Mouse (Mus musculus): ENCODE results near the gene Zfp970. TPM values are rescaled to one million over a fixed set of nuclear protein-coding genes. Genes with fewer than 3 reads are reported as not detected.
"Not testable (repeated sequence)": the region's sequence is repeated elsewhere in the genome, so short reads cannot be mapped to it uniquely, and the experiment has no call there.

Gene Zfp970
- polyA plus RNA-seq (2016; fragmentation: Nextera tagmentation; extraction: Ambion mirVana): 6.3 and 8.6 TPM in 2 replicates

DNA sequence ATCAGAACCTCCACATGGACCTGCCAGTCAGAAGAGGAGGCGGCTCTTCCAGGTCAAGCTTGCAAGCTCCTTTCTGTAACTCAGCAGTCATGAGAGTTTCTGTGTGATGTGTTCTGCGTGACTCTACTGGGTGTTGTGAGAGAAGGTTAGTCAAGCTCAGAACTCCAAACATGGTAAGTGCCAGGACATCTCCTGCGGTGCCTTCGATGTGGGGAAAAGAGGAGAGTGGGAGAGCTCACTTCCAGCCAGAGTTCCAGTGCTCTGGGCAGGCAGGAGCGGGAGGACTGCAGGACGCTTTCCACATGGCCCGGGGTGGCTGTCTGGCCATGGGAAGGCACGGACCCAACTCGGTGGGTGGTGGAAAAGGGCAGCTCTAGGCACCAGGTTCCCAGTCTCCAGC is at the start of gene Zfp970:
Gene Zfp970 (plus strand): TSS at position 58 of the 400 bp plus-strand sequence.
- H3K27me3 ChIP-seq (ENCODE audit: insufficient read depth, poor library complexity, severe bottlenecking); H3K9me3 ChIP-seq; H3K36me3 ChIP-seq; H3K4me1 ChIP-seq (replicated peaks); H3K27ac ChIP-seq: not testable (repeated sequence)
- H3K4me3 ChIP-seq: peak within 1 kb of the TSS; percentile 52
- WGBS: 8% methylated on average over 8 of the region's 9 CpGs
- DNase-seq (ENCODE audit: low spot score): peak; percentile 2

GRCm38 (mm10) chr2:177468222-177468621 is 3.7 kb downstream of the Zfp970 start:
- not testable (repeated sequence) for H3K36me3 ChIP-seq; H3K9me3 ChIP-seq; H3K4me3 ChIP-seq; H3K4me1 ChIP-seq (replicated peaks); H3K27me3 ChIP-seq (ENCODE audit: insufficient read depth, poor library complexity, severe bottlenecking); DNase-seq (ENCODE audit: low spot score); H3K27ac ChIP-seq

- not testable (repeated sequence) for DNase-seq (ENCODE audit: low spot score); H3K9me3 ChIP-seq; H3K27me3 ChIP-seq (ENCODE audit: insufficient read depth, poor library complexity, severe bottlenecking); H3K4me1 ChIP-seq (replicated peaks); H3K27ac ChIP-seq; H3K4me3 ChIP-seq; H3K36me3 ChIP-seq
- 94% methylated on average over 7 of the region's 10 CpGs for WGBS
Measured at GRCm38 (mm10) chr2:177472261-177472660, 7.7 kb downstream of the Zfp970 start.

GRCm38 (mm10) chr2:177481971-177482370 is 17.4 kb downstream of the Zfp970 start:
- H3K9me3 ChIP-seq; H3K4me3 ChIP-seq; H3K27ac ChIP-seq; H3K27me3 ChIP-seq (ENCODE audit: insufficient read depth, poor library complexity, severe bottlenecking); H3K4me1 ChIP-seq (replicated peaks); DNase-seq (ENCODE audit: low spot score); H3K36me3 ChIP-seq: not testable (repeated sequence)
- 89% methylated on average over 1 of the region's 1 CpGs for WGBS

- not testable (repeated sequence) for H3K4me1 ChIP-seq (replicated peaks); H3K27me3 ChIP-seq (ENCODE audit: insufficient read depth, poor library complexity, severe bottlenecking); H3K27ac ChIP-seq; H3K9me3 ChIP-seq; DNase-seq (ENCODE audit: low spot score); H3K36me3 ChIP-seq; H3K4me3 ChIP-seq
- 84% methylated on average over 11 of the region's 11 CpGs for WGBS
Measured at GRCm38 (mm10) chr2:177483238-177483948, 18.9 kb downstream of the Zfp970 start.

DNA sequence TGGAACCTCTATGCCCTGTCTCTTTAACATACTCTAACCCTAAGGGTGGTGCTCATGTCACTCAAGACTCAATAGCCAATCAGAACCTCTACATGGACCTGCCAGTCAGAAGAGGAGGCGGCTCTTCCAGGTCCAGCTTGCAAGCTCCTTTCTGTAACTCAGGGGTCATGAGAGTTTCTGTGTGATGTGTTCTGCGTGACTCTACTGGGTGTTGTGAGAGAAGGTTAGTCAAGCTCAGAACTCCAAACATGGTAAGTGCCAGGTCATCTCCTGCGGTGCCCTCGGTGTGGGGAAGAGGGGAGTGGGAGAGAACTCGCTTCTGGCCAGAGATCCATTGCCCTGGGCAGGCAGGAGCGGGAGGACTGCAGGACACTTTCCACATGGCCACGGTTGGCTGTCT is 33.5 kb downstream of the Zfp970 start, which contains the start of gene Gm14403:
Gene Gm14403 (plus strand): TSS at position 149 of the 400 bp plus-strand sequence.
- H3K27me3 ChIP-seq (ENCODE audit: insufficient read depth, poor library complexity, severe bottlenecking); H3K4me1 ChIP-seq (replicated peaks); H3K36me3 ChIP-seq; H3K9me3 ChIP-seq; H3K27ac ChIP-seq: not testable (repeated sequence)
- DNase-seq (ENCODE audit: low spot score): peak; percentile 2
- H3K4me3 ChIP-seq: peak within 1 kb of the TSS; percentile 45
- WGBS: 13% methylated on average over 7 of the region's 7 CpGs

DNA sequence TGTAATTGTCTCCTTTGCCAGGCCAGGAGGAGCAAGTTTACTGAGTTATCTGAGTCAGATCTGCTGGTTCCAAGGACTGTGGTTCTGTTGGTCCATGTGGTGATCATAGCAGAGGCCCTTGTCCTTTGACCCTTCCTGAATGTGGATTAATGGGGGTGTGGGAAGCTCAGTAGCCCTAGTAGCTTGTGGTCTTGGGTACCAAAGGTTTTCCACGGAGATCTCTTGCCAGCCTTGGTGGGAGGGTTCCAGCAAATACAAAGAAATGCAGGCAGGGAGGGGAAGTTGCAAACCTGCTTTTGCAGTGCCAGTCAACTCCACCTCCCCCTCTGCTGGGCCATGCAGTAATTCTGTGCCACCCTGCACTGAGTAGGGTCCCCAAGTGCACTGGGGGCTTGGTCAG is 34.6 kb downstream of the Zfp970 start:
- not testable (repeated sequence) for DNase-seq (ENCODE audit: low spot score); H3K36me3 ChIP-seq; H3K9me3 ChIP-seq; H3K27ac ChIP-seq; H3K27me3 ChIP-seq (ENCODE audit: insufficient read depth, poor library complexity, severe bottlenecking); H3K4me1 ChIP-seq (replicated peaks); H3K4me3 ChIP-seq
- WGBS: 64% methylated on average over 1 of the region's 1 CpGs

- 98% methylated on average over 1 of the region's 1 CpGs for WGBS
Measured at GRCm38 (mm10) chr2:177505211-177505719, 40.7 kb downstream of the Zfp970 start.

DNA sequence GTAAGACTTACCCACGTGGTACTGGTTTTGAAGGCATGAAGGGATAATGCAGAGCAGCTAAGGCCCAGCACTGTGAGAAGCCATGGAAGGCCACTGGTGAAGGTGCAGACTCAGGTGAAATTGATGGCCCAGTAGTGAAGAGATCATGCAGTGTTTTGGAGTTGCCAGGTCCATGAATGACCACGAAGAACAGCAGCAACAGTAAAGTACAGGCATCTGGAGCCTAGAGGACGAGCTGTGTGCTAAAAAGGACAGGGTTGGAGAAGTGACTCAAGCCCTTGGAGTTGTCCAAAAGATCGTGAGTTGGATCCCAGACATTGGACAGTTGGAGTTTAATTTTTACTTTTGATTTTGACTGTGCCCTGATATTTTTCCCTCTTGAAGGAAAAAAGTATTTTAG is 46.8 kb downstream of the Zfp970 start:
- not testable (repeated sequence) for H3K27ac ChIP-seq; H3K27me3 ChIP-seq (ENCODE audit: insufficient read depth, poor library complexity, severe bottlenecking); H3K4me3 ChIP-seq; H3K4me1 ChIP-seq (replicated peaks); DNase-seq (ENCODE audit: low spot score)
- Histone ChIP-seq H3K36me3 (peaks cover 13% of the 10 kb centered on the region; the same call in 1 of the 2 replicates), H3K9me3 (peaks cover 15% of the 10 kb centered on the region; the same call in 1 of the 2 replicates)
- WGBS: 74% methylated on average over 4 of the region's 4 CpGs

More at GRCm38 (mm10) chr2:177505211-177505719, 40.7 kb downstream of the Zfp970 start:
- not testable (repeated sequence) for H3K4me1 ChIP-seq (replicated peaks); H3K27ac ChIP-seq; H3K9me3 ChIP-seq; DNase-seq (ENCODE audit: low spot score); H3K27me3 ChIP-seq (ENCODE audit: insufficient read depth, poor library complexity, severe bottlenecking); H3K4me3 ChIP-seq
- H3K36me3 ChIP-seq: peaks cover 13% of the 10 kb centered on the region; the same call in 1 of the 2 replicates

- not testable (repeated sequence) for H3K27me3 ChIP-seq (ENCODE audit: insufficient read depth, poor library complexity, severe bottlenecking); H3K4me3 ChIP-seq; H3K27ac ChIP-seq; DNase-seq (ENCODE audit: low spot score); H3K4me1 ChIP-seq (replicated peaks)
- 90% methylated on average over 3 of the region's 3 CpGs for WGBS
- peaks cover 18% of the 10 kb centered on the region; the same call in 1 of the 2 replicates for H3K9me3 ChIP-seq
- H3K36me3 ChIP-seq: peaks cover 13% of the 10 kb centered on the region; the same call in 1 of the 2 replicates
Measured at GRCm38 (mm10) chr2:177511972-177512371, 47.4 kb downstream of the Zfp970 start.

GRCm38 (mm10) chr2:177513991-177514479 is 49.5 kb downstream of the Zfp970 start:
- DNase-seq (ENCODE audit: low spot score): not testable (repeated sequence)
- WGBS: 86% methylated on average over 4 of the region's 4 CpGs

DNA sequence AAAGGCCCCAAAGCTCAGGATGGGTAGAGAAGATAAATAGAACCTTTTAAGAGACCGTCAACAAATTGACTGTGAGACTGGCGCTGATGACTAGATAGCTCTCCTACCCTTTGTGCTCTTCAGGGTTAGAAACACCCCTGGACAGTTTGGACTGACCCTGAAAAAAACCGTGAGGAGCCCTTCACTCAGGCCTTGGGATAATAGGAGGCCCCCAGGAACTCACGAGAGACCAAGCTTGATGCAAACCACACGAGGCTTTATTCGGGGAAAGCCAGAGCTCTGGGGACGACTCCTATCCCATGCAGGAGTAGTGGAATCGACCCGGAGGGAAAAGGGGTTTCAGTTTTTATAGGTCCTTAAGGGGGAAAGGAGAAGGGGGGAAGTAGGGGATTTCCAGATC is 53.2 kb downstream of the Zfp970 start:
- H3K27me3 ChIP-seq (ENCODE audit: insufficient read depth, poor library complexity, severe bottlenecking); H3K36me3 ChIP-seq; DNase-seq (ENCODE audit: low spot score); H3K4me3 ChIP-seq; H3K27ac ChIP-seq; H3K4me1 ChIP-seq (replicated peaks): not testable (repeated sequence)
- peaks cover 35% of the 10 kb centered on the region for H3K9me3 ChIP-seq
- WGBS: 88% methylated on average over 9 of the region's 9 CpGs

More at GRCm38 (mm10) chr2:177513991-177514479, 49.5 kb downstream of the Zfp970 start:
- H3K4me3 ChIP-seq; H3K27ac ChIP-seq; H3K4me1 ChIP-seq (replicated peaks); H3K36me3 ChIP-seq; H3K27me3 ChIP-seq (ENCODE audit: insufficient read depth, poor library complexity, severe bottlenecking): not testable (repeated sequence)
- H3K9me3 ChIP-seq: peaks cover 33% of the 10 kb centered on the region

- WGBS: 88% methylated on average over 7 of the region's 7 CpGs
- DNase-seq (ENCODE audit: low spot score); H3K36me3 ChIP-seq; H3K4me3 ChIP-seq; H3K27me3 ChIP-seq (ENCODE audit: insufficient read depth, poor library complexity, severe bottlenecking); H3K27ac ChIP-seq; H3K4me1 ChIP-seq (replicated peaks): not testable (repeated sequence)
- peaks cover 40% of the 10 kb centered on the region for H3K9me3 ChIP-seq
Measured at GRCm38 (mm10) chr2:177518354-177518753, 53.8 kb downstream of the Zfp970 start.

All from hindbrain, embryonic 10.5 days (tissue).